Mouse (Mus musculus): ENCODE data around the gene Dnajc24. TPM values are rescaled to one million over a fixed set of nuclear protein-coding genes. Genes with fewer than 3 reads are reported as not detected.

Gene Dnajc24
- 31.4 and 33.1 TPM in 2 replicates for polyA plus RNA-seq (2014; fragmentation: Nextera tagmentation; extraction: Ambion mirVana)

DNA sequence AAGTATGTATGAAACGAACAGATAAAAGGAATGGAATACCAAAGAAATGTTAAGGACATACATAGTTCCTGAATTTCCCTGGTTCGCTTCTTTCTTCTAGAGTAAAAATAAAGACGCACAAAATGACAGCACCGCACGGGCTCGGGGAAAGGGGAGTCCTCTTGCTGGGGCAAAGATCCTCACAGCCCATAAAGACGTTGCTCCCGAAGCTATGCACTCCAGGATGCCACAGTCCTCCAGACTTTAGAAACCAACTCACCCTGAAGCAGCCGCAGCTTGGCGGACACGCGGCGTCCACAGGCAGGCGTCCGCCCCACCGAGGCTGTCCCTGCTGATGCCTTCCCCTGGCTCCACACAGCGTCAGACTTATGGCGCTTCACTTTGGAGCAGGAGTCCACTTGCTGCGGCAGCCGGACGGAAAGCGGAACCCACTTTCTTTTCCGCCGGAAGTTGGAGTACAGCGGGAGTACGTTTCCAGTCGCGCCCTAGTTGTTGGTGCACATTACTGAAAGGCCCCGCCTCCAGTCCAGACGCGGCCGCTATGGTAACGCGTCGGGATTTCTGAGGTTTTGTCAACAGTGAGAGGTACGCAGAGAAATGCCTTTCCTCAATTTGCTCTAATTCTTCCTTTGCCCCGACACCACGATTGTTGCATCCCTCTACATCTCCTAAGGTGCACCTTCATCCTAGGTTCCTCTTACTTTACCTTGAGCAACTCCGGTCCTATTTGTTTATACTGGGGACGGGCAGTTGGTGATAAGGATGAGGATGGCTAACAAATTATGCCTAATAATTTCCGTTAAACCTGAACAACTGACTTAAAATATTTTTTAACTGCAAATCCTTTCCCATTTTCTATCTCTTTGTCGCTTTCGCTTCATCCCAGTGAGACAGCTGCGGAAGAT lies at the start of gene Dnajc24:
TSS of gene Dnajc24 (minus strand) at position 715 of the 905 bp plus-strand sequence.
- H3K9me3 ChIP-seq (replicated peaks; ENCODE audit: control insufficient read depth, low read length): no peaks in the 10 kb centered on the region

DNA sequence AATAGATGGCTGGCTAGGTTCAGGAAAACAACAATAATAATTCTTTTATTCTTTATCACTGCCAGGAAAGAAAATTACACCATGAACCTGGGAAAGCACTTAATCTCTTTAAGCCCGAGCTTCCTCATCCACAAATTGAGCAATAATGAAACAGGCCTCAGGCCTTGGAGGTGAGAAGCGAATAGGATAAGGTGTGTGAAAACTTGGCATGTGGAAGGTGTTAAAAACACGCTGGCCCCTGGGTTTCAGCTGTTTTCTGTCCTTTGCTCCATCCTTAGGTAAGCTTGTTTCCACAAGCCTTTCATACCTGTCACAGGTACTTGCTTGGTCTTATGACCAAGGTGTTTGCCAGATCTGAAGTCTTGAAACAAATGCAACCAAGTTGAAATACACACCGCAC lies 43.3 kb upstream of the Dnajc24 start:
- Histone ChIP-seq H3K4me2 (no peak overlapping the region), H3K27ac (ENCODE audit: low read depth, low read length) (no peak overlapping the region), H3K9ac (ENCODE audit: low read depth, low read length) (no peak overlapping the region), H3K9me3 (replicated peaks; ENCODE audit: control insufficient read depth, low read length) (no peaks in the 10 kb centered on the region), H3K36me3 (ENCODE audit: control insufficient read depth, insufficient read depth, low read length) (no peaks in the 10 kb centered on the region), H3K27me3 (ENCODE audit: control insufficient read depth, insufficient read depth, low read length) (no peaks in the 10 kb centered on the region), H3K4me3 (ENCODE audit: low read depth, low read length) (no peak overlapping the region), H3K4me1 (ENCODE audit: control insufficient read depth, insufficient read depth, low read length) (no peaks in the 10 kb centered on the region)
- ATAC-seq (replicated peaks; ENCODE audit: insufficient number of reproducible peaks, low FRiP score, low TSS enrichment): no peak
- WGBS (ENCODE audit: insufficient replicate concordance): 75% methylated on average over 4 of the region's 4 CpGs

More for the DNA sequence above, at the start of gene Dnajc24:
- H3K4me2 ChIP-seq: peak within 1 kb of the TSS; percentile 79
- 2% methylated on average over 44 of the region's 44 CpGs for WGBS (ENCODE audit: insufficient replicate concordance)
- H3K27ac ChIP-seq (ENCODE audit: low read depth, low read length): peak within 1 kb of the TSS; percentile 66
- no peaks in the 10 kb centered on the region for H3K4me1 ChIP-seq (ENCODE audit: control insufficient read depth, insufficient read depth, low read length)
- H3K4me3 ChIP-seq (ENCODE audit: low read depth, low read length): peak within 1 kb of the TSS; percentile 86
- ATAC-seq (replicated peaks; ENCODE audit: insufficient number of reproducible peaks, low FRiP score, low TSS enrichment): peak; percentile 93
- H3K9ac ChIP-seq (ENCODE audit: low read depth, low read length): peak within 1 kb of the TSS; percentile 93
- no peaks in the 10 kb centered on the region for H3K36me3 ChIP-seq (ENCODE audit: control insufficient read depth, insufficient read depth, low read length)
- H3K27me3 ChIP-seq (ENCODE audit: control insufficient read depth, insufficient read depth, low read length): no peaks in the 10 kb centered on the region

DNA sequence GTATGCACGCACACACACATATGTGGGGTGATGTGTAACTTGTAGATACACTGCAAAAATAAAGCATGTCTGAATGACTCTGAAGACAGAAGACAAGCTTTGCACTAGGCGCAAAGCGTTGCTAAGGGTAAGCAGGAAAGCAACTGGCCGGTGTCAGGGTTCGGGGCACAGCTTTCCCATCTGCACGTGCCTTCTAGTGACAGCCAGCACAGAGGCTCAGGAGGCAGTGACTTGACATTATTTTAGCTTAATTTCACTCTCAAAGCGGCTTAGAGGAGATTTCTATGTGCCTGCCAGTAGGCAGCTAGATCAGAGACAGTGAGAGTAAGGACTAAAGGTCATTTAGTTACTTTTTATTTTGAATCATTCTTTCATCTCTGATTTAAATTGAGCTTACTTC lies 39.1 kb upstream of the Dnajc24 start:
- Histone ChIP-seq H3K36me3 (ENCODE audit: control insufficient read depth, insufficient read depth, low read length) (no peaks in the 10 kb centered on the region), H3K27ac (ENCODE audit: low read depth, low read length) (no peak overlapping the region), H3K4me3 (ENCODE audit: low read depth, low read length) (no peak overlapping the region), H3K27me3 (ENCODE audit: control insufficient read depth, insufficient read depth, low read length) (no peaks in the 10 kb centered on the region), H3K9me3 (replicated peaks; ENCODE audit: control insufficient read depth, low read length) (no peaks in the 10 kb centered on the region), H3K4me1 (ENCODE audit: control insufficient read depth, insufficient read depth, low read length) (no peaks in the 10 kb centered on the region), H3K9ac (ENCODE audit: low read depth, low read length) (no peak overlapping the region), H3K4me2 (no peak overlapping the region)
- 77% methylated on average over 7 of the region's 7 CpGs for WGBS (ENCODE audit: insufficient replicate concordance)
- no peak for ATAC-seq (replicated peaks; ENCODE audit: insufficient number of reproducible peaks, low FRiP score, low TSS enrichment)

DNA sequence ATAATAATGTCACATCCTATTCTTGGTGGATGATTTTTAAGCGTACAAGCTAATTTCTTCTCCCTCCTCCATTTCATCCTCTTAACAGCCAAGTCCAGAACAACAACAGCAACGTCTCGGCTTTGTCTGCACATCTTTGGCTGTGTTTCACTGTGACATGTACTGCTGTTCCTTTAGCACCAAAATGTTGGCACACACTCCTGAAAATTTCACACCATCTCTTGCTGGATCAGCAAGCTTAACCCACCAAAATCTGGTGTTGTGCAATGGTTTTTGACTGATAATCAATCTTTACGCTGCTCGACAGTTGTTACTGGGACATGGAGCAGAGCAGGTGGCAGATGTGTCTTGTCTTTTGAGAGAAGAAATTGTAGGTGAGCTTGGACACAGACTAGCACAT lies 38.6 kb upstream of the Dnajc24 start:
- no peak for ATAC-seq (replicated peaks; ENCODE audit: insufficient number of reproducible peaks, low FRiP score, low TSS enrichment)
- H3K4me3 ChIP-seq (ENCODE audit: low read depth, low read length): no peak overlapping the region
- H3K9ac ChIP-seq (ENCODE audit: low read depth, low read length): no peak overlapping the region
- H3K9me3 ChIP-seq (replicated peaks; ENCODE audit: control insufficient read depth, low read length): no peaks in the 10 kb centered on the region
- WGBS (ENCODE audit: insufficient replicate concordance): 87% methylated on average over 5 of the region's 5 CpGs
- H3K4me1 ChIP-seq (ENCODE audit: control insufficient read depth, insufficient read depth, low read length): no peaks in the 10 kb centered on the region
- no peak overlapping the region for H3K27ac ChIP-seq (ENCODE audit: low read depth, low read length)
- H3K4me2 ChIP-seq: no peak overlapping the region
- no peaks in the 10 kb centered on the region for H3K27me3 ChIP-seq (ENCODE audit: control insufficient read depth, insufficient read depth, low read length)
- no peaks in the 10 kb centered on the region for H3K36me3 ChIP-seq (ENCODE audit: control insufficient read depth, insufficient read depth, low read length)

GRCm38 (mm10) chr2:106038286-106038685 lies 34.9 kb upstream of the Dnajc24 start:
- H3K9ac ChIP-seq (ENCODE audit: low read depth, low read length): no peak overlapping the region
- no peaks in the 10 kb centered on the region for H3K36me3 ChIP-seq (ENCODE audit: control insufficient read depth, insufficient read depth, low read length)
- no peak overlapping the region for H3K4me2 ChIP-seq
- H3K4me3 ChIP-seq (ENCODE audit: low read depth, low read length): no peak overlapping the region
- no peaks in the 10 kb centered on the region for H3K27me3 ChIP-seq (ENCODE audit: control insufficient read depth, insufficient read depth, low read length)
- 61% methylated on average over 4 of the region's 4 CpGs for WGBS (ENCODE audit: insufficient replicate concordance)
- H3K27ac ChIP-seq (ENCODE audit: low read depth, low read length): no peak overlapping the region
- H3K9me3 ChIP-seq (replicated peaks; ENCODE audit: control insufficient read depth, low read length): no peaks in the 10 kb centered on the region
- no peak for ATAC-seq (replicated peaks; ENCODE audit: insufficient number of reproducible peaks, low FRiP score, low TSS enrichment)
- no peaks in the 10 kb centered on the region for H3K4me1 ChIP-seq (ENCODE audit: control insufficient read depth, insufficient read depth, low read length)

GRCm38 (mm10) chr2:106024895-106025294 lies 21.5 kb upstream of the Dnajc24 start:
- Histone ChIP-seq H3K27ac (ENCODE audit: low read depth, low read length) (no peak overlapping the region), H3K4me3 (ENCODE audit: low read depth, low read length) (no peak overlapping the region), H3K36me3 (ENCODE audit: control insufficient read depth, insufficient read depth, low read length) (no peaks in the 10 kb centered on the region), H3K9me3 (replicated peaks; ENCODE audit: control insufficient read depth, low read length) (no peaks in the 10 kb centered on the region), H3K4me2 (no peak overlapping the region), H3K27me3 (ENCODE audit: control insufficient read depth, insufficient read depth, low read length) (no peaks in the 10 kb centered on the region), H3K4me1 (ENCODE audit: control insufficient read depth, insufficient read depth, low read length) (no peaks in the 10 kb centered on the region), H3K9ac (ENCODE audit: low read depth, low read length) (no peak overlapping the region)
- 55% methylated on average over 3 of the region's 3 CpGs for WGBS (ENCODE audit: insufficient replicate concordance)
- no peak for ATAC-seq (replicated peaks; ENCODE audit: insufficient number of reproducible peaks, low FRiP score, low TSS enrichment)

GRCm38 (mm10) chr2:106008415-106008814 lies 5.1 kb upstream of the Dnajc24 start:
- no peak for ATAC-seq (replicated peaks; ENCODE audit: insufficient number of reproducible peaks, low FRiP score, low TSS enrichment)
- no peak overlapping the region for H3K4me3 ChIP-seq (ENCODE audit: low read depth, low read length)
- H3K36me3 ChIP-seq (ENCODE audit: control insufficient read depth, insufficient read depth, low read length): no peaks in the 10 kb centered on the region
- no peak overlapping the region for H3K9ac ChIP-seq (ENCODE audit: low read depth, low read length)
- H3K4me2 ChIP-seq: no peak overlapping the region
- 59% methylated on average over 2 of the region's 2 CpGs for WGBS (ENCODE audit: insufficient replicate concordance)
- no peaks in the 10 kb centered on the region for H3K9me3 ChIP-seq (replicated peaks; ENCODE audit: control insufficient read depth, low read length)
- H3K27ac ChIP-seq (ENCODE audit: low read depth, low read length): no peak overlapping the region
- no peaks in the 10 kb centered on the region for H3K27me3 ChIP-seq (ENCODE audit: control insufficient read depth, insufficient read depth, low read length)
- H3K4me1 ChIP-seq (ENCODE audit: control insufficient read depth, insufficient read depth, low read length): no peaks in the 10 kb centered on the region

DNA sequence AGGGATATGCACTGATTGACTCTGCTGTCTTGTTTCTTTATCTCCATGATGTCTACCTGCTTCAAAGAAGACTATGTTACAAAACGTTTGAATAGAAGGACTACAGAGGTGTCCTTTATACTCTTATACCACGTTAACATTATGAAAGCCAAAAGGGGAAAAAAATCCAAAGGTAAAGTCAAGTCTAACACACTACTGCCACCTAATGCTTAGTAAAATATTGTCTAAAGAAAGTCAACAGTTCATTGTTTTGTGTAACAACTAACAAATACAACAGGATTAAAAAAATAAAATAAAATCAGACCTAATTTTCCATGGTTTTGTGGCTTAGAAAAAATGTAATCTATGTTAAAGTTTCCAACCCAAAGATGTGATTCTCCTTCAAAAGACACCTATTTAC lies 15.3 kb downstream of the Dnajc24 start:
- Histone ChIP-seq H3K9me3 (replicated peaks; ENCODE audit: control insufficient read depth, low read length) (no peaks in the 10 kb centered on the region), H3K27ac (ENCODE audit: low read depth, low read length) (no peak overlapping the region), H3K4me1 (ENCODE audit: control insufficient read depth, insufficient read depth, low read length) (no peaks in the 10 kb centered on the region), H3K4me3 (ENCODE audit: low read depth, low read length) (no peak overlapping the region), H3K9ac (ENCODE audit: low read depth, low read length) (no peak overlapping the region), H3K4me2 (no peak overlapping the region), H3K36me3 (ENCODE audit: control insufficient read depth, insufficient read depth, low read length) (no peaks in the 10 kb centered on the region), H3K27me3 (ENCODE audit: control insufficient read depth, insufficient read depth, low read length) (no peaks in the 10 kb centered on the region)
- WGBS (ENCODE audit: insufficient replicate concordance): 32% methylated on average over 2 of the region's 2 CpGs
- no peak for ATAC-seq (replicated peaks; ENCODE audit: insufficient number of reproducible peaks, low FRiP score, low TSS enrichment)

DNA sequence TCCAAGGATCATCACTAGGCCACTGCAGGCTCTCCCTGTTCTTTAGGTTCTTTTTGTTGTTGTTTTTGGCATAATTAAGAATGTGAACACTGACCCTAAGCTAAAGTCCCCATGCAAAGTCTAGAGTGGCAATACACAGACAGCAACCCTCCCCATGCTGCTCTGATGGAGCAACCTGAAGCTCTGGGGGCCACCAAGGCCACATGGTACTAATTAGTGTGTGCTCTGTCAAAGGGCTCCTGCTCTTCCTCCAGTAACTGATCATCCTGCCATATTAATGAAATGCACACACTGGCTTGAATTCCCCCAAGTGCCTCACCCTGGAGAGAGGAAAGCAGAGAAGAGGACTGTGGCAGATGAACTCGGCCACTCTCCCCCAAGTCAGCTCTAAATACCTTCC lies 16.2 kb downstream of the Dnajc24 start:
- H3K4me3 ChIP-seq (ENCODE audit: low read depth, low read length): no peak overlapping the region
- H3K4me1 ChIP-seq (ENCODE audit: control insufficient read depth, insufficient read depth, low read length): no peaks in the 10 kb centered on the region
- no peaks in the 10 kb centered on the region for H3K36me3 ChIP-seq (ENCODE audit: control insufficient read depth, insufficient read depth, low read length)
- WGBS (ENCODE audit: insufficient replicate concordance): 57% methylated on average over 1 of the region's 1 CpGs
- ATAC-seq (replicated peaks; ENCODE audit: insufficient number of reproducible peaks, low FRiP score, low TSS enrichment): no peak
- H3K27me3 ChIP-seq (ENCODE audit: control insufficient read depth, insufficient read depth, low read length): no peaks in the 10 kb centered on the region
- no peak overlapping the region for H3K4me2 ChIP-seq
- no peaks in the 10 kb centered on the region for H3K9me3 ChIP-seq (replicated peaks; ENCODE audit: control insufficient read depth, low read length)
- no peak overlapping the region for H3K27ac ChIP-seq (ENCODE audit: low read depth, low read length)
- no peak overlapping the region for H3K9ac ChIP-seq (ENCODE audit: low read depth, low read length)

All from heart, embryonic 11.5 days (tissue).